Mouse (Mus musculus) erythroid progenitor cell, adult 5-6 weeks (primary cell): ENCODE results near the gene Gigyf1. TPM values are rescaled to one million over a fixed set of nuclear protein-coding genes. Genes with fewer than 3 reads are reported as not detected.

Source experiments
- ATAC-seq: replicated peaks from 2 replicates; pipeline ENCODE4 v1.8.0; 2016; ENCODE audit warnings: moderate number of reproducible peaks, mild to moderate bottlenecking, moderate TSS enrichment, inconsistent platforms; ENCODE audit not compliant: poor library complexity, low FRiP score, severe bottlenecking
- total RNA-seq, 2 experiments: library from RNA; stranded (forward) in 1 of 2; stranded (reverse) in 1 of 2; fragments of 150-400 nt in 1 of 2; fragments of 186-747, 209-891 nt in 1 of 2; gene quantifications; 2 replicates each; pipeline versions ENCODE4 v1.2.3 to v1.2.4; 2015 to 2017; ENCODE audit warnings: low replicate concordance in 2 of 2

Gene Gigyf1
- total RNA-seq, 2 experiments from 2014 or later = 5.4 to 8.1 TPM

GRCm38 (mm10) chr5:137566416-137566815 is 48.1 kb downstream of the Gigyf1 start:
- no peak for ATAC-seq

DNA sequence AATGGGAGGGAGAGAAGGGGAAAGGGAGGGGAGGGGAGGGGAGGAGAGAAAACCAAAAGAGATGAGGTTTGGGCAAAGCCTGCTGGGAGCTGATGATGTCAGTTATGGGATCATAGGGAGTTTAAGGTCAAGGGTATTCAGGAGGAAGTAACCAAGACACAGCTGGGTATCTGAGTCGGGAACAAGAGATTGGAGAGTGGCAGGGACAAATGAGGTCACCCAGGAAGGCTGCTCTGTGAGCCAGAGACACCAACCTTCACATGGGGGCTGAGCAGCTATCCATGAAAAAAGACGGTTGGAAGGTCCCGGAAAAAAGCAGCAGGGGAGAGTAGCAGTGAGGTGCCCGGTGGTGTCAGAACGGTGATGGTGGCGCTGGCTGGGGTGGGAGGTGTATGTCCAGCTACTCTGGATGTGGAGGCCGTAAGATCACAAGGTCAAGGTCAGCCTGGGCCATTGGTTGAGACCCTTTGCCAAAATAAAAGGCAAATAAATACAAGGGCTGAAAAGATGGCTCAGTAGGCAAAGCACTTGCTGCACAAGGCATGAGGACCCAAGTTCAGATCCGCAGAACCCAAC is 50.0 kb downstream of the Gigyf1 start:
- ATAC-seq = no peak

DNA sequence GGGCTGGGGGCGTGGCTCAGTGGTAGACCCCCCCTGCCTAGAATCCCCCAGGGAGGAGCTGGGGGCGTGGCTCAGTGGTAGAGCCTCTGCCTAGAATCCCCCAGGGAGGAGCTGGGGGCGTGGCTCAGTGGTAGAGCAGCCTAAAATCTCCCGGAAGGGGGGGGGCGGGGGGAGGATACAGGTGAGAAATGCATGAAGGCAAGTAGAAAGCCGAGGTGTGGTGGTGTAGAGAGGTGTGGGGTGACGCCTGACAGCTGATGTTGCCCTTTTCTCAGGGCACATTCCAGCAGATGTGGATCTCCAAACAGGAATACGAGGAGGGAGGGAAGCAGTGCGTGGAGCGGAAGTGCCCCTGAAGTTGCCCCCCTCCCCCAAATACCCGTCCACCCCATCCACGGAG is 50.7 kb downstream of the Gigyf1 start:
- no peak for ATAC-seq

GRCm38 (mm10) chr5:137569665-137570064 is 51.3 kb downstream of the Gigyf1 start, which contains the start of gene Tfr2:
TSS of gene Tfr2 (plus strand) at chr5:137569840.
- peak; percentile 85 for ATAC-seq

DNA sequence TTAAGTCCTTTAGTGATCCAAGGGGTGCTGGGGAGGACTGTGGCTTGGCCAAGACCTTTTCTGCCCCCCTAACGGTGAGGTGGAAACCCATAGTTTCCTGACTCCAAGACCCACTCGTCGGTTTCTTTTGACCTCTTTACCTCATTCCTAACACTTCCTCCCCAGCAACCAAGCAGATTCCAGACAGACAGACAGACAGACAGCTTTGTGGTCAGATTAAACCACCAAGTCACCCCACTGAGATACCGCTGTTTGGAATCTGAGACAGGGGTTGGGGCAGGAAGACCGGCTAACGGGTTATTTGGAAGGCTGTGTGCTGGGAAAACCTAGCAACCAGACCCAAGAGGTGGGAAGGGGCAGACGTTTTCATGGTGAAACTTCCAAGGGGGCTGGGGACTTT is 51.8 kb downstream of the Gigyf1 start:
- ATAC-seq = peak; percentile 1; the same call in 1 of the 2 replicates

- ATAC-seq = peak; percentile 78
Measured at GRCm38 (mm10) chr5:137570691-137571586, 52.6 kb downstream of the Gigyf1 start.

DNA sequence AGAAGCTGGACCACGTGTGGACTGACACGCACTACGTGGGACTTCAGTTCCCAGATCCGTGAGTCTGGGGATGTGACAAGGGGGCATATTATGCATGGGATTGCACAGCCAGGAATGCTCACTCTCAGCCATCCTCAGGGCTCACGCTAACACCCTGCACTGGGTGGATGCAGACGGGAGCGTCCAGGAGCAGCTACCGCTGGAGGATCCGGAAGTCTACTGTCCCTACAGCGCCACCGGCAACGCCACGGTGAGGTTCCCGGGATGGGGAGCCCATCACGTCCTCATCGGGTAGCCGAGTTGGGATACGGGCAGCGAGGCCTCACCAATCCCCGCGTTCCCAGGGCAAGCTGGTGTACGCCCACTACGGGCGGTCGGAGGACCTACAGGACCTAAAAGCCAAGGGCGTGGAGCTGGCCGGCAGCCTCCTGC is 56.1 kb downstream of the Gigyf1 start:
- no peak for ATAC-seq

Other genes with a start within 250 kb of the Gigyf1 start
- 261 and 288 TPM in 2 replicates for gene Ache, start 231.0 kb upstream of the Gigyf1 start, total RNA-seq (2015; ENCODE audit: low replicate concordance)
- gene Ache, start 231.0 kb upstream of the Gigyf1 start, total RNA-seq (2017; ENCODE audit: low replicate concordance) = 159 and 175 TPM in 2 replicates
- 50.8 and 61.2 TPM in 2 replicates for gene Ufsp1, start 223.9 kb upstream of the Gigyf1 start, total RNA-seq (2015; ENCODE audit: low replicate concordance)
- gene Ufsp1, start 223.9 kb upstream of the Gigyf1 start, total RNA-seq (2017; ENCODE audit: low replicate concordance) = 27.8 and 30.2 TPM in 2 replicates
- 235 and 247 TPM in 2 replicates for gene Srrt, start 210.9 kb upstream of the Gigyf1 start, total RNA-seq (2015; ENCODE audit: low replicate concordance)
- gene Srrt, start 210.9 kb upstream of the Gigyf1 start, total RNA-seq (2017; ENCODE audit: low replicate concordance) = 557 and 577 TPM in 2 replicates
- gene Trip6, start 204.1 kb upstream of the Gigyf1 start, total RNA-seq (2015; ENCODE audit: low replicate concordance) = 1.4 TPM in 1 of 2 replicates, not detected in the other
- 1.8 and 7.2 TPM in 2 replicates for gene Trip6, start 204.1 kb upstream of the Gigyf1 start, total RNA-seq (2017; ENCODE audit: low replicate concordance)
- gene Slc12a9, start 185.0 kb upstream of the Gigyf1 start, total RNA-seq (2015; ENCODE audit: low replicate concordance) = 0.72 and 1.7 TPM in 2 replicates
- 0.15 and 0.64 TPM in 2 replicates for gene Slc12a9, start 185.0 kb upstream of the Gigyf1 start, total RNA-seq (2017; ENCODE audit: low replicate concordance)
- gene Ephb4, start 168.4 kb upstream of the Gigyf1 start, total RNA-seq (2015; ENCODE audit: low replicate concordance) = 0.42 TPM in 1 of 2 replicates, not detected in the other
- not detected in 2 replicates for gene Ephb4, start 168.4 kb upstream of the Gigyf1 start, total RNA-seq (2017; ENCODE audit: low replicate concordance)
- not detected in 2 replicates for gene Zan, start 41.5 kb upstream of the Gigyf1 start, total RNA-seq (2015; ENCODE audit: low replicate concordance)
- not detected in 2 replicates for gene Zan, start 41.5 kb upstream of the Gigyf1 start, total RNA-seq (2017; ENCODE audit: low replicate concordance)
- 2.9 and 23.5 TPM in 2 replicates for gene Pop7, start 16.0 kb upstream of the Gigyf1 start, total RNA-seq (2015; ENCODE audit: low replicate concordance)
- 0.38 and 10.8 TPM in 2 replicates for gene Pop7, start 16.0 kb upstream of the Gigyf1 start, total RNA-seq (2017; ENCODE audit: low replicate concordance)
- not detected in 2 replicates for gene Epo, start 14.7 kb downstream of the Gigyf1 start, total RNA-seq (2015; ENCODE audit: low replicate concordance)
- not detected in 2 replicates for gene Epo, start 14.7 kb downstream of the Gigyf1 start, total RNA-seq (2017; ENCODE audit: low replicate concordance)
- gene Gnb2, start 15.0 kb downstream of the Gigyf1 start, total RNA-seq (2015; ENCODE audit: low replicate concordance) = 253 and 262 TPM in 2 replicates
- gene Gnb2, start 15.0 kb downstream of the Gigyf1 start, total RNA-seq (2017; ENCODE audit: low replicate concordance) = 152 and 170 TPM in 2 replicates
- not detected in 2 replicates for gene Actl6b, start 35.0 kb downstream of the Gigyf1 start, total RNA-seq (2015; ENCODE audit: low replicate concordance)
- gene Actl6b, start 35.0 kb downstream of the Gigyf1 start, total RNA-seq (2017; ENCODE audit: low replicate concordance) = not detected in 2 replicates
- 44.9 and 62.0 TPM in 2 replicates for gene Tfr2, start 51.3 kb downstream of the Gigyf1 start, total RNA-seq (2015; ENCODE audit: low replicate concordance)
- 42.2 and 61.0 TPM in 2 replicates for gene Tfr2, start 51.3 kb downstream of the Gigyf1 start, total RNA-seq (2017; ENCODE audit: low replicate concordance)
- gene Mospd3, start 82.5 kb downstream of the Gigyf1 start, total RNA-seq (2015; ENCODE audit: low replicate concordance) = 36.9 and 44.3 TPM in 2 replicates
- gene Mospd3, start 82.5 kb downstream of the Gigyf1 start, total RNA-seq (2017; ENCODE audit: low replicate concordance) = 8.5 TPM in 1 of 2 replicates, not detected in the other
- 1.7 and 3.2 TPM in 2 replicates for gene Pcolce, start 95.2 kb downstream of the Gigyf1 start, total RNA-seq (2015; ENCODE audit: low replicate concordance)
- 1.0 TPM in 1 of 2 replicates, not detected in the other for gene Pcolce, start 95.2 kb downstream of the Gigyf1 start, total RNA-seq (2017; ENCODE audit: low replicate concordance)
- not detected in 2 replicates for gene Fbxo24, start 110.5 kb downstream of the Gigyf1 start, total RNA-seq (2015; ENCODE audit: low replicate concordance)
- gene Fbxo24, start 110.5 kb downstream of the Gigyf1 start, total RNA-seq (2017; ENCODE audit: low replicate concordance) = not detected in 2 replicates
- gene Lrch4, start 110.6 kb downstream of the Gigyf1 start, total RNA-seq (2015; ENCODE audit: low replicate concordance) = 46.9 and 75.0 TPM in 2 replicates
- 32.0 and 37.7 TPM in 2 replicates for gene Lrch4, start 110.6 kb downstream of the Gigyf1 start, total RNA-seq (2017; ENCODE audit: low replicate concordance)
- 17.3 and 25.2 TPM in 2 replicates for gene Gm20605, start 110.6 kb downstream of the Gigyf1 start, total RNA-seq (2015; ENCODE audit: low replicate concordance)
- 6.1 and 17.1 TPM in 2 replicates for gene Gm20605, start 110.6 kb downstream of the Gigyf1 start, total RNA-seq (2017; ENCODE audit: low replicate concordance)
- gene Sap25, start 122.8 kb downstream of the Gigyf1 start, total RNA-seq (2015; ENCODE audit: low replicate concordance) = 62.5 and 94.1 TPM in 2 replicates
- gene Sap25, start 122.8 kb downstream of the Gigyf1 start, total RNA-seq (2017; ENCODE audit: low replicate concordance) = 7.7 and 15.9 TPM in 2 replicates
- gene Irs3, start 127.2 kb downstream of the Gigyf1 start, total RNA-seq (2015; ENCODE audit: low replicate concordance) = not detected in 2 replicates
- not detected in 2 replicates for gene Irs3, start 127.2 kb downstream of the Gigyf1 start, total RNA-seq (2017; ENCODE audit: low replicate concordance)
- 91.4 and 101 TPM in 2 replicates for gene Agfg2, start 166.2 kb downstream of the Gigyf1 start, total RNA-seq (2015; ENCODE audit: low replicate concordance)
- 91.5 and 141 TPM in 2 replicates for gene Agfg2, start 166.2 kb downstream of the Gigyf1 start, total RNA-seq (2017; ENCODE audit: low replicate concordance)
- 2.5 TPM in 1 of 2 replicates, not detected in the other for gene Nyap1, start 223.1 kb downstream of the Gigyf1 start, total RNA-seq (2015; ENCODE audit: low replicate concordance)
- gene Nyap1, start 223.1 kb downstream of the Gigyf1 start, total RNA-seq (2017; ENCODE audit: low replicate concordance) = 1.4 and 4.9 TPM in 2 replicates
- 31.0 and 47.9 TPM in 2 replicates for gene Tsc22d4, start 227.2 kb downstream of the Gigyf1 start, total RNA-seq (2015; ENCODE audit: low replicate concordance)
- 88.1 and 103 TPM in 2 replicates for gene Tsc22d4, start 227.2 kb downstream of the Gigyf1 start, total RNA-seq (2017; ENCODE audit: low replicate concordance)